Mouse (Mus musculus): ENCODE results near the gene 2210011C24Rik. TPM values are rescaled to one million over a fixed set of nuclear protein-coding genes. Genes with fewer than 3 reads are reported as not detected.

2210011C24Rik gene
- polyA plus RNA-seq, 2 experiments, result 1.1 to 2.0 TPM

- DNase-seq (ENCODE audit: low spot score) (no peak), ATAC-seq (ENCODE audit: low FRiP score, low read depth) (no peak)
- no peak for TF ChIP-seq POLR2A (IDR thresholded peaks at IDR 0.05; ENCODE audit: borderline replicate concordance, extremely low read depth, insufficient read depth, insufficient read length)
- Histone ChIP-seq H3K4me3 (replicated peaks; ENCODE audit: low read length) (peak overlapping the region; percentile 63; the same call in 1 of the 2 replicates), H3K9ac (ENCODE audit: low read depth, low read length, severe bottlenecking) (no peak overlapping the region), H3K27ac (replicated peaks; ENCODE audit: low read depth, low read length) (no peak overlapping the region), H3K4me1 (ENCODE audit: control insufficient read depth, insufficient read depth, low read length) (peaks cover 22% of the 10 kb centered on the region), H3K4me2 (replicated peaks; ENCODE audit: low read depth, low read length, severe bottlenecking) (no peak overlapping the region), H3K36me3 (ENCODE audit: control insufficient read depth, insufficient read depth, low read length) (peaks cover 28% of the 10 kb centered on the region), H3K27me3 (ENCODE audit: control insufficient read depth, insufficient read depth, low read length) (no peaks in the 10 kb centered on the region), H3K9me3 (ENCODE audit: control insufficient read depth, low read length) (no peaks in the 10 kb centered on the region)
- WGBS, result 59% methylated on average over 12 of the region's 12 CpGs
Measured at GRCm38 (mm10) chr8:84002957-84003611, 8.9 kb downstream of the 2210011C24Rik start.

- no peaks in the 10 kb centered on the region for H3K9me3 ChIP-seq (ENCODE audit: control insufficient read depth, low read length)
- no peak for TF ChIP-seq POLR2A (IDR thresholded peaks at IDR 0.05; ENCODE audit: borderline replicate concordance, extremely low read depth, insufficient read depth, insufficient read length)
- no peak within 1 kb of the TSS for H3K27ac ChIP-seq (replicated peaks; ENCODE audit: low read depth, low read length)
- ATAC-seq (ENCODE audit: low FRiP score, low read depth) (no peak), DNase-seq (ENCODE audit: low spot score) (no peak)
- peaks cover 28% of the 10 kb centered on the region for H3K36me3 ChIP-seq (ENCODE audit: control insufficient read depth, insufficient read depth, low read length)
- H3K4me3 ChIP-seq (replicated peaks; ENCODE audit: low read length), result peak within 1 kb of the TSS; percentile 13; the same call in 1 of the 2 replicates
- H3K4me1 ChIP-seq (ENCODE audit: control insufficient read depth, insufficient read depth, low read length), result peaks cover 22% of the 10 kb centered on the region
- H3K27me3 ChIP-seq (ENCODE audit: control insufficient read depth, insufficient read depth, low read length), result no peaks in the 10 kb centered on the region
- H3K4me2 ChIP-seq (replicated peaks; ENCODE audit: low read depth, low read length, severe bottlenecking), result peak within 1 kb of the TSS; percentile 34
- peak within 1 kb of the TSS; percentile 38 for H3K9ac ChIP-seq (ENCODE audit: low read depth, low read length, severe bottlenecking)
- 28% methylated on average over 57 of the region's 61 CpGs for WGBS
Measured at GRCm38 (mm10) chr8:84001281-84002000, 10.5 kb downstream of the 2210011C24Rik start, which contains the start of gene 1700067K01Rik. 1700067K01Rik (plus strand) TSS chr8:84001502.

- H3K36me3 ChIP-seq (ENCODE audit: control insufficient read depth, insufficient read depth, low read length), result peaks cover 28% of the 10 kb centered on the region
- H3K4me2 ChIP-seq (replicated peaks; ENCODE audit: low read depth, low read length, severe bottlenecking), result no peak overlapping the region
- DNase-seq (ENCODE audit: low spot score) (no peak), ATAC-seq (ENCODE audit: low FRiP score, low read depth) (no peak)
- no peaks in the 10 kb centered on the region for H3K9me3 ChIP-seq (ENCODE audit: control insufficient read depth, low read length)
- H3K9ac ChIP-seq (ENCODE audit: low read depth, low read length, severe bottlenecking), result no peak overlapping the region
- H3K4me1 ChIP-seq (ENCODE audit: control insufficient read depth, insufficient read depth, low read length), result peaks cover 26% of the 10 kb centered on the region
- no peak overlapping the region for H3K4me3 ChIP-seq (replicated peaks; ENCODE audit: low read length)
- no peaks in the 10 kb centered on the region for H3K27me3 ChIP-seq (ENCODE audit: control insufficient read depth, insufficient read depth, low read length)
- no peak for TF ChIP-seq POLR2A (IDR thresholded peaks at IDR 0.05; ENCODE audit: borderline replicate concordance, extremely low read depth, insufficient read depth, insufficient read length)
- H3K27ac ChIP-seq (replicated peaks; ENCODE audit: low read depth, low read length), result no peak overlapping the region
- 93% methylated on average over 2 of the region's 2 CpGs for WGBS
Measured at GRCm38 (mm10) chr8:83999825-84000224, 12.1 kb downstream of the 2210011C24Rik start.

- Histone ChIP-seq H3K27ac (replicated peaks; ENCODE audit: low read depth, low read length) (no peak overlapping the region), H3K4me3 (replicated peaks; ENCODE audit: low read length) (peak overlapping the region; percentile 80), H3K9ac (ENCODE audit: low read depth, low read length, severe bottlenecking) (peak overlapping the region; percentile 70), H3K9me3 (ENCODE audit: control insufficient read depth, low read length) (no peaks in the 10 kb centered on the region), H3K4me2 (replicated peaks; ENCODE audit: low read depth, low read length, severe bottlenecking) (peak overlapping the region; percentile 79), H3K4me1 (ENCODE audit: control insufficient read depth, insufficient read depth, low read length) (peaks cover 24% of the 10 kb centered on the region), H3K27me3 (ENCODE audit: control insufficient read depth, insufficient read depth, low read length) (no peaks in the 10 kb centered on the region), H3K36me3 (ENCODE audit: control insufficient read depth, insufficient read depth, low read length) (peaks cover 34% of the 10 kb centered on the region)
- no peak for TF ChIP-seq POLR2A (IDR thresholded peaks at IDR 0.05; ENCODE audit: borderline replicate concordance, extremely low read depth, insufficient read depth, insufficient read length)
- 59% methylated on average over 16 of the region's 16 CpGs for WGBS
- no peak for ATAC-seq (ENCODE audit: low FRiP score, low read depth)
- no peak for DNase-seq (ENCODE audit: low spot score)
Measured at GRCm38 (mm10) chr8:83999057-83999705, 12.8 kb downstream of the 2210011C24Rik start.

Measured in limb, embryonic 14.5 days (tissue).